Mouse (Mus musculus) naive thymus-derived CD4-positive, alpha-beta T cell, adult 2 months (primary cell): Measurements from ENCODE around the gene Hipk2.
A peak's percentile ranks its signal among the peaks of the same experiment; 100 is the strongest.

Source experiments
- DNase-seq: peaks from one replicate; pipeline ENCODE4 v3.0.0-alpha.2; 2011; ENCODE audit warnings: low read depth

Gene Hipk2

GRCm38 (mm10) chr6:38752495-38752894, 123.5 kb downstream of the Hipk2 start:
- no peak for DNase-seq

GRCm38 (mm10) chr6:38748037-38748436, 127.9 kb downstream of the Hipk2 start:
- DNase-seq: no peak

GRCm38 (mm10) chr6:38743351-38743750, 132.6 kb downstream of the Hipk2 start:
- no peak for DNase-seq

- DNase-seq: no peak
Measured at GRCm38 (mm10) chr6:38742441-38742840, 133.5 kb downstream of the Hipk2 start.

- DNase-seq: no peak
Measured at GRCm38 (mm10) chr6:38741024-38741423, 134.9 kb downstream of the Hipk2 start.

GRCm38 (mm10) chr6:38739266-38739665, 136.7 kb downstream of the Hipk2 start:
- DNase-seq: no peak

GRCm38 (mm10) chr6:38737763-38738162, 138.2 kb downstream of the Hipk2 start:
- DNase-seq: no peak

- peak; percentile 80 for DNase-seq
Measured at GRCm38 (mm10) chr6:38736240-38736639, 139.7 kb downstream of the Hipk2 start.

GRCm38 (mm10) chr6:38732681-38733080, 143.3 kb downstream of the Hipk2 start:
- DNase-seq: no peak

GRCm38 (mm10) chr6:38730169-38731146, 145.5 kb downstream of the Hipk2 start:
- DNase-seq: no peak

- no peak for DNase-seq
Measured at GRCm38 (mm10) chr6:38725515-38725914, 150.4 kb downstream of the Hipk2 start.

- DNase-seq: no peak
Measured at GRCm38 (mm10) chr6:38721361-38721760, 154.6 kb downstream of the Hipk2 start.

- no peak for DNase-seq
Measured at GRCm38 (mm10) chr6:38719229-38719628, 156.7 kb downstream of the Hipk2 start.

GRCm38 (mm10) chr6:38718625-38719024, 157.3 kb downstream of the Hipk2 start:
- no peak for DNase-seq

- DNase-seq: no peak
Measured at GRCm38 (mm10) chr6:38715881-38716280, 160.1 kb downstream of the Hipk2 start.

GRCm38 (mm10) chr6:38713957-38714898, 161.7 kb downstream of the Hipk2 start:
- no peak for DNase-seq

GRCm38 (mm10) chr6:38710449-38710848, 165.5 kb downstream of the Hipk2 start:
- DNase-seq: no peak

GRCm38 (mm10) chr6:38704264-38704984, 171.5 kb downstream of the Hipk2 start:
- DNase-seq: no peak

- DNase-seq: no peak
Measured at GRCm38 (mm10) chr6:38703526-38703925, 172.4 kb downstream of the Hipk2 start.

GRCm38 (mm10) chr6:38702810-38703399, 173.1 kb downstream of the Hipk2 start:
- DNase-seq: no peak

- DNase-seq: no peak
Measured at GRCm38 (mm10) chr6:38701421-38701820, 174.5 kb downstream of the Hipk2 start.
